Mouse (Mus musculus) small intestine, adult 2 months (tissue): ENCODE measurements around the gene Camta1.

Source experiments
- CTCF ChIP-seq: fragments of 200-500 bp; IDR thresholded peaks from 2 replicates; pipeline ENCODE4 v1.5.1; 2012; ENCODE audit warnings: low read depth, mild to moderate bottlenecking, control low read depth, inconsistent platforms, low read length, moderate library complexity, mixed read lengths; ENCODE audit not compliant: insufficient replicate concordance, insufficient read length; ENCODE audit errors: extremely low read depth
- POLR2A ChIP-seq: fragments of 200-500 bp; IDR thresholded peaks from 2 replicates; pipeline ENCODE4 v1.6.1; 2012; ENCODE audit warnings: low read depth, mild to moderate bottlenecking, control low read depth, inconsistent platforms, low read length, moderate library complexity

DNA sequence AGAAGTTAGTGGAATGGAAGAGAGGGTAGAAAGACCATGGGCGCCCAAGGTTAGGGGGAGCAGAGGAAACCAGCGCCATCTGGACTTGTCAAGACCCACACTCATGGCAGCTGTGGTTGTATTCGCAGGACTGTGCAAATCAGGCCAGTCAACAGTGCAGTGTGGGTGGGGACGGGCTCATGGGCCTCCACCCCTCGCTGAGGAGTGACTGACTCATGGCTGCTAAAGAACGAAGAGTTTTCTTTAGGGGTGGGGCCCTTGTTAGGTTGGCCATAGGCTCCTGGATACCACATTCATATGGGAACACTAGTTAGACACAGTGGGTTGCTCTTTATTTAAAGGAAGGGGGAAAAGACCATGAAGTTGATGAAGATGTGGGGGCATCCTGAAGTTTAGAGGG lies 383.7 kb downstream of the Camta1 start:
- TF ChIP-seq POLR2A, result no peak
- no peak for TF ChIP-seq CTCF
